Mouse (Mus musculus): ENCODE results near the gene Atp8a2. TPM values are rescaled to one million over a fixed set of nuclear protein-coding genes. Genes with fewer than 3 reads are reported as not detected.

The Atp8a2 gene
- polyA plus RNA-seq, 1 experiment from 2014 or later = 0.74 TPM

DNA sequence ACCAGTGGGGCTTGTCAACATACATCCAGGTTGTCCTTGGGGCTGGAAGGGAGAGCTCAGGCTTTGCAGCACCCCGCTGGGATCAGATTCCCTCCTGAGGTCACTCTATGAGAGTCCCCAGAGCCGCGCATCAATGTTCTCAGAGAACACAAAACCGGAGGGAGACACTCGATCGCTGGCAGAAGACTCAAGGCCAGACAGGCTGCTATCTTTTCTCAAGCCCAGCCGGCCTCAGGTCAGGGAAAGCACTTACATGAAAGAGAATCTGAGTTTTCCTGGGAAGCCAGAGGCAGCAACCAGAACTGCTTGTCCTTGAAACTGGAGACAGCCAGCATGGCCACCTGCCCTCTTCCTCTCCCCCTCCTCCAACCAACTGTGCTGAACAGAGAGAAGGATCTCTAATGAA lies 519.4 kb downstream of the Atp8a2 start:
- Histone ChIP-seq H3K9me3 (ENCODE audit: control insufficient read depth, low read length) (no peaks in the 10 kb centered on the region), H3K27me3 (ENCODE audit: control insufficient read depth, insufficient read depth, low read length) (no peaks in the 10 kb centered on the region), H3K4me1 (ENCODE audit: control insufficient read depth, insufficient read depth, low read length) (peaks cover 10% of the 10 kb centered on the region), H3K9ac (ENCODE audit: low read depth, low read length) (no peak overlapping the region), H3K4me3 (ENCODE audit: low read length) (no peak overlapping the region), H3K27ac (ENCODE audit: low read depth, low read length) (no peak overlapping the region), H3K4me2 (replicated peaks; ENCODE audit: low read depth, low read length) (no peak overlapping the region), H3K36me3 (ENCODE audit: control insufficient read depth, insufficient read depth, low read length) (no peaks in the 10 kb centered on the region)
- ATAC-seq (ENCODE audit: low FRiP score, low TSS enrichment) = peak; percentile 91
- WGBS = 43% methylated on average over 7 of the region's 7 CpGs

DNA sequence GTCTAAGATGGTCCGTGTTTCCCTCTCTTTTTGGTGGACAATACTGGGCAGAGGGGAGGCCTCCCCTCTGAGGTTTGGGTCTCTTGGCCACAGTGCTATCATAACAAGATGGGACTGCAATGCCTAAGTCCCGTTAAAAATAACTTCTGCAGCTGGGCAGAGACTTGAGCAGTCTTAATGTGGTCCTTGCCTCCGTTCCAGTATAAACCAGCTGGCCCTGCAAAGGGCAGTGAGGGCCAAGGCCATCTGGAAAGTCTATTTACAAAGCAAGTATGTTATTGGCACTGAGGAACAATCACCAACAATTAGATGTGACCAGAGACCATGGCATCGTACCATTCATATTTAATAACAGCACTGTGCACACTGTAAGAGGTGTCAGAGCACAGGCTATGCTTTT lies 521.6 kb downstream of the Atp8a2 start:
- no peak overlapping the region for H3K4me3 ChIP-seq (ENCODE audit: low read length)
- no peak overlapping the region for H3K9ac ChIP-seq (ENCODE audit: low read depth, low read length)
- no peak overlapping the region for H3K27ac ChIP-seq (ENCODE audit: low read depth, low read length)
- no peaks in the 10 kb centered on the region for H3K36me3 ChIP-seq (ENCODE audit: control insufficient read depth, insufficient read depth, low read length)
- no peaks in the 10 kb centered on the region for H3K27me3 ChIP-seq (ENCODE audit: control insufficient read depth, insufficient read depth, low read length)
- WGBS = 69% methylated on average over 4 of the region's 4 CpGs
- no peak for ATAC-seq (ENCODE audit: low FRiP score, low TSS enrichment)
- no peaks in the 10 kb centered on the region for H3K9me3 ChIP-seq (ENCODE audit: control insufficient read depth, low read length)
- peaks cover 10% of the 10 kb centered on the region for H3K4me1 ChIP-seq (ENCODE audit: control insufficient read depth, insufficient read depth, low read length)
- no peak overlapping the region for H3K4me2 ChIP-seq (replicated peaks; ENCODE audit: low read depth, low read length)

DNA sequence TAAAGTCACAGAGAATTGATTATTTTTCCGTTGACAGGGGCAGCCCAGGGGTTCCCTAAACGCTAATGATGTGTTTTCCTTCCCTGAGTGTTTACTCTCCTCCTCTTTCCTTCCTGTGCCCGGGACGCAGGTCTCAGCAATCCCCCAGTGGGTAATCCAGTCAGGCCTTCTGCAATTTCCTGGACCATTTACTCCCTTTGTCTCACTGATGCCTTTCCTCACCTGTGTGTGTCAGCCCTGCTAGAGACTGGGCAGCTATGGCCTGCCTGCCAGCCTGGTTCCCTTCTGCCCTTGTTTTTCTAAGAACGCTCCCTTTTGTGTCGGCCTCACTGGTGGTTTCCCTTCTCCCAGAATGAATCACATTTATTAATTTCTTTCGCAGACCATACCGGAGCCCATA lies 522.4 kb downstream of the Atp8a2 start:
- H3K36me3 ChIP-seq (ENCODE audit: control insufficient read depth, insufficient read depth, low read length) = no peaks in the 10 kb centered on the region
- no peaks in the 10 kb centered on the region for H3K9me3 ChIP-seq (ENCODE audit: control insufficient read depth, low read length)
- no peak overlapping the region for H3K27ac ChIP-seq (ENCODE audit: low read depth, low read length)
- H3K9ac ChIP-seq (ENCODE audit: low read depth, low read length) = no peak overlapping the region
- peaks cover 10% of the 10 kb centered on the region for H3K4me1 ChIP-seq (ENCODE audit: control insufficient read depth, insufficient read depth, low read length)
- no peak overlapping the region for H3K4me3 ChIP-seq (ENCODE audit: low read length)
- H3K4me2 ChIP-seq (replicated peaks; ENCODE audit: low read depth, low read length) = no peak overlapping the region
- ATAC-seq (ENCODE audit: low FRiP score, low TSS enrichment) = no peak
- no peaks in the 10 kb centered on the region for H3K27me3 ChIP-seq (ENCODE audit: control insufficient read depth, insufficient read depth, low read length)
- 3% methylated on average over 8 of the region's 8 CpGs for WGBS

DNA sequence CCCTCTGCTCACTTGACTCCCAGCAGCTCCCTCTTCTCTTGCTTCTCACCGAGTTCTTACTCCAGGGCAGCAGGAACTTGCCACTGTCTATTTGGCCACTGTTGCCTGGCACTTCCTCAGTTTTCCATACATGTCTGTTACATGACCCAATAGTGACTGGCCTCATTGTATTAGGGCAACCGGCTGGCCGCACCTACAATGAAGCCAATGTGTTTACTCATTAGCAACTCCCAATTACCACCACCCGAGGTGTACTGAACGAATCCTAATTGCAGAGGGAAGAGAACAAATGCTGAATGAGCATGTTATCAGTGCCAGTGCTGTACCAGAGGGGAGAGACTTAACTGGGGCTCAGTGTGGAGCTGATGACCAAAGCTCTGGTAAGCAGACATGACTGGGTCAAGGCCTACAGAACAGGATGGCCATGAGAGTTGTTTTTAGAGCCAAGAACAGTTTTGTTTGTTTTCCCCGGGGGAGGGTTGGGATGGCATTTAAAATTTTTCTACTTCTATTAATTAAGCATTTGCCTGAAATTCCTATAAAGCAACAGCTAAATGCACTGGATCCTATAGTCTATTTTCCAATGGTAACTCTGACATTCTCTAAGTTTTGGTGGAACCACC lies 524.0 kb downstream of the Atp8a2 start:
- Histone ChIP-seq H3K9me3 (ENCODE audit: control insufficient read depth, low read length) (no peaks in the 10 kb centered on the region), H3K36me3 (ENCODE audit: control insufficient read depth, insufficient read depth, low read length) (no peaks in the 10 kb centered on the region), H3K27me3 (ENCODE audit: control insufficient read depth, insufficient read depth, low read length) (no peaks in the 10 kb centered on the region), H3K4me3 (ENCODE audit: low read length) (no peak overlapping the region), H3K4me2 (replicated peaks; ENCODE audit: low read depth, low read length) (no peak overlapping the region), H3K4me1 (ENCODE audit: control insufficient read depth, insufficient read depth, low read length) (peaks cover 10% of the 10 kb centered on the region), H3K27ac (ENCODE audit: low read depth, low read length) (no peak overlapping the region), H3K9ac (ENCODE audit: low read depth, low read length) (no peak overlapping the region)
- 75% methylated on average over 6 of the region's 6 CpGs for WGBS
- no peak for ATAC-seq (ENCODE audit: low FRiP score, low TSS enrichment)

DNA sequence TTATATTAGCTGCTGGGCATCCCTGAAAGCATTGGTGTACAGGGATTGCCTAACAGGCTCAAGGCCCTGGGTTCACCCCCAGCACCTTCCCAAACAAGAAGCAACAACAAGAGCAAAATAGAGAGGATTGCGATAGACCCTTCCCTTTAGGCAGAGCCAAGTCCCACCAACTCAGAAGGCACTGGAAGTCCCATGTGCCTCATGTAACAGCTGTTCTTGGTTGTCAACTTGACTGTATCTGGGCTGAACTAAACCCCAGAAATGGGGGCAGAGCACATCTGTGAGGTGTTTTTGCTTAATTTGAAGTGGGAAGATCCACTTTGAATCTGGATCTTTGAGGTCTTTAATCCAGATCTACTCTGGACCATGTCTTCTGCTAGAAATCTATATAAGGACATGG lies 539.9 kb downstream of the Atp8a2 start:
- no peaks in the 10 kb centered on the region for H3K36me3 ChIP-seq (ENCODE audit: control insufficient read depth, insufficient read depth, low read length)
- 100% methylated on average over 1 of the region's 1 CpGs for WGBS

DNA sequence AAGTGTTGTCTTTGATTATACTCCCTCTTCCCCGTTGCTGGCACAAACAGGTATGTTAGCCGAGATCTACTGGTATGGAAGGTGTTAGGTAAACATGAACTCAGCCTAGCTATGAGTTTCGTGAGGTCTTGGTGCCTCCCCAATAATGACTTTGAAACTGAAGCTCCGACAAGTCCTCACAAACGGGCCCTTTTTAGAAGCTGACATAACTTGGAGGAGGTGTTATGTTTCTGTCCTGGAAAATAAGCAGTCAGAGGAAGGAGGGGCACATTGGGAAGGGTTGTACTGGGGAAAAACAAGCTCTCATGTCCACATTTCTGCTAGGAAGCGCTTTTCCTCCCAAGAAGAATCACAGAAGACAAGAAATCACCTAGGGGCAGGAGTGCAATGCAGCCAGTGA lies 540.4 kb downstream of the Atp8a2 start:
- H3K36me3 ChIP-seq (ENCODE audit: control insufficient read depth, insufficient read depth, low read length) = no peaks in the 10 kb centered on the region
- no peak overlapping the region for H3K27ac ChIP-seq (ENCODE audit: low read depth, low read length)
- no peak overlapping the region for H3K4me2 ChIP-seq (replicated peaks; ENCODE audit: low read depth, low read length)
- H3K27me3 ChIP-seq (ENCODE audit: control insufficient read depth, insufficient read depth, low read length) = no peaks in the 10 kb centered on the region
- no peaks in the 10 kb centered on the region for H3K4me1 ChIP-seq (ENCODE audit: control insufficient read depth, insufficient read depth, low read length)
- no peak overlapping the region for H3K4me3 ChIP-seq (ENCODE audit: low read length)
- no peak overlapping the region for H3K9ac ChIP-seq (ENCODE audit: low read depth, low read length)
- no peaks in the 10 kb centered on the region for H3K9me3 ChIP-seq (ENCODE audit: control insufficient read depth, low read length)
- ATAC-seq (ENCODE audit: low FRiP score, low TSS enrichment) = no peak
- WGBS = 38% methylated on average over 6 of the region's 6 CpGs

More for the DNA sequence above, 539.9 kb downstream of the Atp8a2 start:
- Histone ChIP-seq H3K4me1 (ENCODE audit: control insufficient read depth, insufficient read depth, low read length) (no peaks in the 10 kb centered on the region), H3K4me3 (ENCODE audit: low read length) (no peak overlapping the region), H3K4me2 (replicated peaks; ENCODE audit: low read depth, low read length) (no peak overlapping the region), H3K9me3 (ENCODE audit: control insufficient read depth, low read length) (no peaks in the 10 kb centered on the region), H3K27me3 (ENCODE audit: control insufficient read depth, insufficient read depth, low read length) (no peaks in the 10 kb centered on the region), H3K9ac (ENCODE audit: low read depth, low read length) (no peak overlapping the region), H3K27ac (ENCODE audit: low read depth, low read length) (no peak overlapping the region)
- no peak for ATAC-seq (ENCODE audit: low FRiP score, low TSS enrichment)

DNA sequence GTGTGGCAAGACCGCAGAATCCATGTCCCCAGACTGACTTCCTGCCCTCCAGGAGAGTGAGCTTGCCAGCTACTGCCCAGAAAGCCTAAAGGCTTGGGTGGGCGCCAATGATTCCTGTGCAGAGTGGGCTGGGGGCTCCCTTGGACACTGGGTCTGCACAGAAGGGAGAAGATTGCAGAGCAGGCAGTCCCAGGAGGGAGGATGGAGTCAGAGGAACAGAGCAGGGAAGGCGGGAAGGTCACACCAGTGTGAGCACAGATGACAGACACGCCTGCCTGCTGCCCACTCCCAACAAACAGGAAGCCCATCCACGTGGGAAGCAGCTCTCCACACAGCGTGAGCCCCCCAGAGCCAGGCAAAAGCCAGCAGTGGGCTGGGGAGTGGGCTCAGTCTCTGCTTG lies 547.6 kb downstream of the Atp8a2 start:
- Histone ChIP-seq H3K9ac (ENCODE audit: low read depth, low read length) (no peak overlapping the region), H3K27me3 (ENCODE audit: control insufficient read depth, insufficient read depth, low read length) (no peaks in the 10 kb centered on the region), H3K9me3 (ENCODE audit: control insufficient read depth, low read length) (no peaks in the 10 kb centered on the region), H3K4me1 (ENCODE audit: control insufficient read depth, insufficient read depth, low read length) (0 out of 2 replicates have a peak, but pooled peaks cover 4% of the 10 kb centered on the region), H3K4me2 (replicated peaks; ENCODE audit: low read depth, low read length) (no peak overlapping the region), H3K36me3 (ENCODE audit: control insufficient read depth, insufficient read depth, low read length) (no peaks in the 10 kb centered on the region), H3K27ac (ENCODE audit: low read depth, low read length) (no peak overlapping the region), H3K4me3 (ENCODE audit: low read length) (no peak overlapping the region)
- 59% methylated on average over 6 of the region's 6 CpGs for WGBS
- no peak for ATAC-seq (ENCODE audit: low FRiP score, low TSS enrichment)

DNA sequence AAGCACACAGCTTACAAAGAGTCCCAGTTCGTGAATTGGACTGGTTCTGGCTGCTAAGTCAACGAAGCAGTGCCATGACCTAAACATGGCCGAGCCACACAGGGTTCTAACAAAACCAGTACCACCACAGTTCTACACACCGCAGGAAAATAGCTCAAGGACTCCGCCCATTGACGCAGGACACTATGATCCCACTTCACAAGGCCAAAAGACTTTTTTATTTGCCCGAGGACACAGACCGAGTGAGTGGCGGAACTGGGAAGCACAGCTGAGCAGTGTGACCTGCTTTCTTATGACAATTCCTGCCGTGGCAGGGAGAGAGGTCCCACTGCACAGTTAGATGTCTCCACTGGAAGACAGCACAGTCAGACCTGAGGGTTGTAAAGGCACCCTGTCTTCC lies 548.4 kb downstream of the Atp8a2 start:
- H3K36me3 ChIP-seq (ENCODE audit: control insufficient read depth, insufficient read depth, low read length) = no peaks in the 10 kb centered on the region
- no peaks in the 10 kb centered on the region for H3K9me3 ChIP-seq (ENCODE audit: control insufficient read depth, low read length)
- H3K27me3 ChIP-seq (ENCODE audit: control insufficient read depth, insufficient read depth, low read length) = no peaks in the 10 kb centered on the region
- no peak overlapping the region for H3K9ac ChIP-seq (ENCODE audit: low read depth, low read length)
- no peak overlapping the region for H3K4me2 ChIP-seq (replicated peaks; ENCODE audit: low read depth, low read length)
- WGBS = 62% methylated on average over 10 of the region's 10 CpGs
- no peak for ATAC-seq (ENCODE audit: low FRiP score, low TSS enrichment)
- no peak overlapping the region for H3K4me3 ChIP-seq (ENCODE audit: low read length)
- 0 out of 2 replicates have a peak, but pooled peaks cover 4% of the 10 kb centered on the region for H3K4me1 ChIP-seq (ENCODE audit: control insufficient read depth, insufficient read depth, low read length)
- H3K27ac ChIP-seq (ENCODE audit: low read depth, low read length) = no peak overlapping the region

DNA sequence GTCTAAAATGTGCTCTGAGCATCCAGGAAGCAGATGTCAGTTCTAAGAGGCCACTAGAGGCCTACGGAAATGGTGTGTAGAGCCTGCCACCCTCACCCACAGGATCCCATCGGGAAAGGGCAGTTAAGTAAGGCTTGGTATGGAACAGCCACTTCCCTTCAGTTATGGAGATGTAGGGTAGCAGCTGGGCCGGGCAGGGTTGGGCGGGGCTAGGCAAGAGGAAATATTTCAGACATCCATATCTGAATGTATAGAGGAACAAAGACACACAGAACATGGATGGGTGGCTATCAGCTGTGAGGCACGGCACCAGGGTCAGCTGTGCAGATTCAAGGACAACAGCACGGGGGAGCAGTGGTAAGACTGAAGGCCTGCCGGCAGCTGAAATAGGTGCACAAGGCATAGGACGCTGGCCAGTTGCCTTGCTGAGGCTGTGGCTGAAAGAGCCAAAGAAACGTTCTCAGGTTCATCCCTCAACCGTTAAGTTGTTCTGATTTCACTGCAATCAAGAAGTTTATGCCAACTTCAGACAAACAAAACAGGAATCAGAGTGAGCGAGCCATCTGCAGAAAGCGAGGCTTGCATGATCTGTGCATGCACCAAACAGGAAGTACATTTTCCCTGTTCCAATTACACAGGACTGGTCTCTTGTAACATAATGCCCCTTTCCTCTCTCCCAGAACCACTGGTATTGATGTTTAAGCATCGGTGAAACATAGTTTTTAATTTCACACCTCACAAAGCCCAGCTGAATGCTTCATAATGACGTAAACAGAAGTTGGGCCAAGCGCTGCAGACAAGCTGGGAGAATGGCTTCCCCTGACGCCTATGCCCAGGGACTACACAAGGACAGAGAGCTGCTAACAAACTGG lies 549.9 kb downstream of the Atp8a2 start:
- ATAC-seq (ENCODE audit: low FRiP score, low TSS enrichment) = peak; percentile 40; the same call in 1 of the 2 replicates
- Histone ChIP-seq H3K9ac (ENCODE audit: low read depth, low read length) (no peak overlapping the region), H3K27me3 (ENCODE audit: control insufficient read depth, insufficient read depth, low read length) (no peaks in the 10 kb centered on the region), H3K4me2 (replicated peaks; ENCODE audit: low read depth, low read length) (no peak overlapping the region), H3K36me3 (ENCODE audit: control insufficient read depth, insufficient read depth, low read length) (no peaks in the 10 kb centered on the region), H3K4me1 (ENCODE audit: control insufficient read depth, insufficient read depth, low read length) (0 out of 2 replicates have a peak, but pooled peaks cover 4% of the 10 kb centered on the region), H3K4me3 (ENCODE audit: low read length) (no peak overlapping the region), H3K27ac (ENCODE audit: low read depth, low read length) (peak overlapping the region; percentile 37; the same call in 1 of the 2 replicates), H3K9me3 (ENCODE audit: control insufficient read depth, low read length) (no peaks in the 10 kb centered on the region)
- WGBS = 41% methylated on average over 16 of the region's 16 CpGs
